Mouse (Mus musculus) lung, adult 2 months (tissue): ENCODE measurements around the gene Tmem135.

Experiments
- CTCF ChIP-seq: fragments of 200-500 bp; IDR thresholded peaks from 2 replicates; pipeline ENCODE4 v1.5.1; 2011; ENCODE audit warnings: mild to moderate bottlenecking, low read length, control low read depth; ENCODE audit not compliant: insufficient read depth
- POLR2A ChIP-seq: fragments of 200-500 bp; IDR thresholded peaks from 2 replicates; pipeline ENCODE4 v1.6.1; 2011; ENCODE audit warnings: low read depth, mild to moderate bottlenecking, control low read depth, low read length, borderline replicate concordance; ENCODE audit errors: extremely low read depth

DNA sequence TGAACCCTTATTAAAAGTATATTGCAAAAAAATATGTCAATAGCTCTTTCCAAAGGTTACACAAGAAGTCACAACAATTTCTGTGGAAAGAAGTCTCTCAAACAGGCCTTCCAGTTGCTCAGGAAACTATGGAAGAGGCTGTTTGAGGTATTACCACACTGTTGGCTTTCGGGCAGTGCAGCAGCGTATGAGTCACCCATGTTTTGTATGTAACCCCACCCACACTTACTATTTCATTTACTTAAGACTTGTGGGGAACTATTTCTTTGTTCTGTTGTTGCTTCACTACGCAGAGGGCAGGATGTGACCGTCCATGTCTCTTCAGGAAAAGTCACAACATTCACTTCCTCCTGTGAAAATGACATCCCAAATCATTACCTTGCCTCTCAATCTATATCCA lies 41.1 kb upstream of the Tmem135 start:
- no peak for TF ChIP-seq CTCF
- no peak for TF ChIP-seq POLR2A
